Mouse (Mus musculus) midbrain, embryonic 11.5 days (tissue): ENCODE measurements around the gene Celf5. TPM values are rescaled to one million over a fixed set of nuclear protein-coding genes. Genes with fewer than 3 reads are reported as not detected.

Source experiments
- ATAC-seq: fragments of 200-750 bp; cut with Nextera tagmentation; 2 replicates; pipeline ENCODE4 v1.8.0; 2017; ENCODE audit warnings: moderate TSS enrichment, moderate library complexity; ENCODE audit not compliant: low FRiP score
- DNase-seq: peaks from one replicate; pipeline ENCODE4 v3.0.0; 2015; ENCODE audit warnings: low spot score; ENCODE audit errors: missing footprints
- H3K27ac ChIP-seq: fragments of 300-500 bp; sonication (generic); 2 replicates; pipeline ENCODE4 v1.5.1; 2014; ENCODE audit warnings: low read depth, low read length
- H3K27me3 ChIP-seq: fragments of 300-500 bp; sonication (generic); 2 replicates; pipeline ENCODE4 v1.6.1; 2014; ENCODE audit warnings: mild to moderate bottlenecking, low read length, moderate library complexity, mixed read lengths; ENCODE audit not compliant: control insufficient read depth, insufficient read depth
- H3K36me3 ChIP-seq: fragments of 300-500 bp; sonication (generic); 2 replicates; pipeline ENCODE4 v1.6.1; 2014; ENCODE audit warnings: mild to moderate bottlenecking, low read length, moderate library complexity, mixed read lengths; ENCODE audit not compliant: control insufficient read depth, insufficient read depth
- H3K4me1 ChIP-seq: fragments of 300-500 bp; sonication (generic); 2 replicates; pipeline ENCODE4 v1.6.1; 2014; ENCODE audit warnings: low read length; ENCODE audit not compliant: control insufficient read depth, insufficient read depth
- H3K4me2 ChIP-seq: fragments of 300-500 bp; sonication (generic); 2 replicates; pipeline ENCODE4 v1.6.1; 2014; ENCODE audit warnings: mild to moderate bottlenecking, moderate library complexity
- H3K4me3 ChIP-seq: fragments of 300-500 bp; sonication (generic); 2 replicates; pipeline ENCODE4 v1.5.1; 2014; ENCODE audit warnings: low read depth, low read length
- H3K9ac ChIP-seq: fragments of 300-500 bp; sonication (generic); 2 replicates; pipeline ENCODE4 v1.6.1; 2014; ENCODE audit warnings: low read length
- H3K9me3 ChIP-seq: fragments of 300-500 bp; sonication (generic); 2 replicates; pipeline ENCODE4 v1.6.1; 2016; ENCODE audit warnings: low read length; ENCODE audit not compliant: control insufficient read depth
- WGBS: fragments of 180-500 bp; shearing (Covaris S2); extraction: QIAGEN DNeasy Blood & Tissue Kit; methylation state at CpG from one replicate; pipeline ENCODE4 v1.1.7; 2014; 5-methylcytosine and 5-hydroxymethylcytosine counted together
- microRNA-seq: library from miRNA; unstranded; fragments of <30 nt; microRNA quantifications from one replicate; pipeline ENCODE4, GENCODE M21; 2017
- polyA plus RNA-seq: library from polyadenylated mRNA; unstranded; fragments of >200 nt; fragmentation: Nextera tagmentation; extraction: Ambion mirVana; gene quantifications from 2 replicates; pipeline ENCODE4 v1.2.1, GENCODE M21; 2014

Gene Celf5
- polyA plus RNA-seq, 1 experiment from 2014 or later = 10.0 TPM

GRCm38 (mm10) chr10:81410981-81411380 lies 71.5 kb downstream of the Celf5 start:
- no peaks in the 10 kb centered on the region for H3K36me3 ChIP-seq
- no peak for ATAC-seq
- peaks cover 23% of the 10 kb centered on the region for H3K27me3 ChIP-seq
- H3K4me3 ChIP-seq = no peak overlapping the region
- no peak for DNase-seq
- H3K9me3 ChIP-seq = no peaks in the 10 kb centered on the region
- peaks cover 35% of the 10 kb centered on the region for H3K4me1 ChIP-seq
- 83% methylated on average over 9 of the region's 9 CpGs for whole genome bisulfite sequencing
- H3K9ac ChIP-seq = no peak overlapping the region
- no peak overlapping the region for H3K4me2 ChIP-seq
- H3K27ac ChIP-seq = no peak overlapping the region

DNA sequence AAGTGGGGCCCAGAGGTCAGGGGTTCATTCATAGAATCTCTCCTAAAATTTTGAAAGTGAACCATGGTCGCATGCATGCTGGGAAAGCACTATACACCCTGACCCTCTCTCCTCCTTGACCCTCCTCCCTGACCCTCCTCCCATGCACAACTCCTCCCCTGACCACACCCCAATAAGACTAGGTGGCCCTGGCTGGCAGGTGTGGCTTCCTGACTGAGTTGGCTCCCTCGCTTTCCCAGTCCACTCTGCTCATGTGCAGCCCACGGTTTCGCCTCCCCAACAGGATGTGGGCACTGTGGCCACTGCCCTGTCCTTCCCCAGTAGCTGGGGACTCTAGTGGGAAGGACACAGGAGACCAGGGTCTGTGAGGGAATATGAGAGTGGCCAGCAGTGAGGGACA lies 72.2 kb downstream of the Celf5 start:
- no peaks in the 10 kb centered on the region for H3K36me3 ChIP-seq
- H3K27ac ChIP-seq = no peak overlapping the region
- WGBS = 61% methylated on average over 4 of the region's 4 CpGs
- H3K27me3 ChIP-seq = peaks cover 29% of the 10 kb centered on the region
- DNase-seq (no peak), ATAC-seq (no peak)
- H3K4me2 ChIP-seq = no peak overlapping the region
- no peak overlapping the region for H3K9ac ChIP-seq
- no peak overlapping the region for H3K4me3 ChIP-seq
- H3K4me1 ChIP-seq = peaks cover 35% of the 10 kb centered on the region
- H3K9me3 ChIP-seq = no peaks in the 10 kb centered on the region

DNA sequence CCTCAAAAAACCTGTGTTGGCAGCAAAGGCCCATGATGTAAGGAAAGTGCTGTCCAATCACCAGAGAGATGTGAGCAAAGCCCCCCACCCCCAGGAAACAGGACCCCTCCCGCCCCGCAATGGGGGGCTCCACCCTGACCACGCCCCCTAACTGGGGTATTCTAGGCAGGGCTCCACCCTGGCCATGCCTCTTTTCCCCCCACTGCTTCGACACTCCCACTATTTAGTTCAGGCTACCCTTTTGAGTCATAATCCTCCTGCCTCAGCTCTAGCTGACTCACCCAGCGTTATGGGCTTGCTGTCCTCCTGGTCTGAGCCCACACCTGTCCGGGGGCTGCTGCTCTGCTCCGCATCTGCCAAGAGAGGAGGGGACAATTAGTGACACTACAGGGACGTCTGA lies 73.2 kb downstream of the Celf5 start:
- ATAC-seq (no peak), DNase-seq (no peak)
- Histone ChIP-seq H3K36me3 (no peaks in the 10 kb centered on the region), H3K9me3 (no peaks in the 10 kb centered on the region), H3K27ac (no peak overlapping the region), H3K27me3 (peaks cover 35% of the 10 kb centered on the region), H3K4me1 (peaks cover 32% of the 10 kb centered on the region), H3K4me2 (no peak overlapping the region), H3K4me3 (no peak overlapping the region), H3K9ac (no peak overlapping the region)
- WGBS = 13% methylated on average over 8 of the region's 8 CpGs

Small RNA genes lying within 50 kb of the gene (microRNA-seq; reads per million reads assigned to microRNA genes)
- not detected for gene Gm25595
- gene Mir1191b = 1.3 reads per million

Other genes starting within 250 kb of the Celf5 start
- gene Zfr2, start 249.6 kb downstream of the Celf5 start, polyA plus RNA-seq = 3.0 and 3.8 TPM in 2 replicates
- 2.5 and 2.7 TPM in 2 replicates for gene Matk, start 229.8 kb downstream of the Celf5 start, polyA plus RNA-seq
- gene Mrpl54, start 215.8 kb downstream of the Celf5 start, polyA plus RNA-seq = 198 and 205 TPM in 2 replicates
- 25.4 and 31.2 TPM in 2 replicates for gene Apba3, start 215.7 kb downstream of the Celf5 start, polyA plus RNA-seq
- gene Tjp3, start 191.1 kb downstream of the Celf5 start, polyA plus RNA-seq = 3.9 and 4.0 TPM in 2 replicates
- gene Pip5k1c, start 189.7 kb downstream of the Celf5 start, polyA plus RNA-seq = 42.0 and 46.2 TPM in 2 replicates
- gene Cactin, start 161.6 kb downstream of the Celf5 start, polyA plus RNA-seq = 31.9 and 36.8 TPM in 2 replicates
- gene Tbxa2r, start 154.0 kb downstream of the Celf5 start, polyA plus RNA-seq = 2.4 and 2.6 TPM in 2 replicates
- 0.04 TPM in 1 of 2 replicates, not detected in the other for gene Gipc3, start 139.4 kb downstream of the Celf5 start, polyA plus RNA-seq
- gene Hmg20b, start 132.2 kb downstream of the Celf5 start, polyA plus RNA-seq = 89.1 and 97.7 TPM in 2 replicates
- 2.8 and 4.4 TPM in 2 replicates for gene Mfsd12, start 125.2 kb downstream of the Celf5 start, polyA plus RNA-seq
- gene 4930404N11Rik, start 116.9 kb downstream of the Celf5 start, polyA plus RNA-seq = 0.12 TPM in 1 of 2 replicates, not detected in the other
- gene Fzr1, start 104.2 kb downstream of the Celf5 start, polyA plus RNA-seq = 94.3 and 104 TPM in 2 replicates
- gene Dohh, start 98.3 kb downstream of the Celf5 start, polyA plus RNA-seq = 43.3 and 53.7 TPM in 2 replicates
- gene Gm48551, start 98.2 kb downstream of the Celf5 start, polyA plus RNA-seq = 2.7 and 2.9 TPM in 2 replicates
- gene Gm48552, start 93.7 kb downstream of the Celf5 start, polyA plus RNA-seq = 0.20 and 0.47 TPM in 2 replicates
- 2.3 and 2.7 TPM in 2 replicates for gene Smim24, start 89.7 kb downstream of the Celf5 start, polyA plus RNA-seq
- gene Nfic, start 27.1 kb downstream of the Celf5 start, polyA plus RNA-seq = 6.6 and 6.9 TPM in 2 replicates
- gene Ncln, start 13.7 kb upstream of the Celf5 start, polyA plus RNA-seq = 40.4 and 44.5 TPM in 2 replicates
- 0.37 and 0.43 TPM in 2 replicates for gene S1pr4, start 17.4 kb upstream of the Celf5 start, polyA plus RNA-seq
- 1.1 and 1.4 TPM in 2 replicates for gene Gna15, start 41.5 kb upstream of the Celf5 start, polyA plus RNA-seq
- gene Gna11, start 62.5 kb upstream of the Celf5 start, polyA plus RNA-seq = 55.8 and 59.3 TPM in 2 replicates
- gene Aes, start 76.8 kb upstream of the Celf5 start, polyA plus RNA-seq = 306 and 325 TPM in 2 replicates
- gene Tle2, start 91.9 kb upstream of the Celf5 start, polyA plus RNA-seq = 6.0 and 6.2 TPM in 2 replicates
- 4.6 and 6.0 TPM in 2 replicates for gene Tle6, start 118.4 kb upstream of the Celf5 start, polyA plus RNA-seq
- 0.47 and 0.89 TPM in 2 replicates for gene BC025920, start 123.6 kb upstream of the Celf5 start, polyA plus RNA-seq
- gene Sirt6, start 145.1 kb upstream of the Celf5 start, polyA plus RNA-seq = 36.6 and 38.9 TPM in 2 replicates
- gene Ankrd24, start 145.8 kb upstream of the Celf5 start, polyA plus RNA-seq = 4.2 and 4.6 TPM in 2 replicates
- 6.5 and 6.7 TPM in 2 replicates for gene Gm10778, start 166.3 kb upstream of the Celf5 start, polyA plus RNA-seq
- gene Zfp433, start 222.1 kb upstream of the Celf5 start, polyA plus RNA-seq = 19.7 and 22.9 TPM in 2 replicates